Mouse (Mus musculus): Measurements from ENCODE around the gene Tmem221.

The Tmem221 gene

DNA sequence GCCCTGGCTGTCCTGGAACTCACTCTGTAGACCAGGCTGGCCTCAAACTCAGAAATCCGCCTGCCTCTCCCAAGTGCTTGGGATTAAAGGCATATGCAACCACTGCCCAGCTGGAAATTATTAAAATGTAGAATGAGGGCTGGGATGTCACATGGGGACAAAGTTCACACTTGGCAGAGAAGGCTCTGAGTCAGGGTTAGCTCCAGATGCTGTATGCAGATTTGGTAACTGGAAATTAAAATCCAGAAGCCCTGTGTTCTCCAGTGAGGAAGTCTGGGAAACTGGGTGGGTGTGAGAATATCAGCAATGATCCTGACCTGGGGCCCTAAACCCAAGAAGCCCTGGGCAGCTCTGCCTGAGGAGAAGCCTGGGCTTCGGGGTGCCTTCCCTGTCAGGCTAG, 49.4 kb downstream of the Tmem221 start:
- no peak for DNase-seq (ENCODE audit: low spot score)

DNA sequence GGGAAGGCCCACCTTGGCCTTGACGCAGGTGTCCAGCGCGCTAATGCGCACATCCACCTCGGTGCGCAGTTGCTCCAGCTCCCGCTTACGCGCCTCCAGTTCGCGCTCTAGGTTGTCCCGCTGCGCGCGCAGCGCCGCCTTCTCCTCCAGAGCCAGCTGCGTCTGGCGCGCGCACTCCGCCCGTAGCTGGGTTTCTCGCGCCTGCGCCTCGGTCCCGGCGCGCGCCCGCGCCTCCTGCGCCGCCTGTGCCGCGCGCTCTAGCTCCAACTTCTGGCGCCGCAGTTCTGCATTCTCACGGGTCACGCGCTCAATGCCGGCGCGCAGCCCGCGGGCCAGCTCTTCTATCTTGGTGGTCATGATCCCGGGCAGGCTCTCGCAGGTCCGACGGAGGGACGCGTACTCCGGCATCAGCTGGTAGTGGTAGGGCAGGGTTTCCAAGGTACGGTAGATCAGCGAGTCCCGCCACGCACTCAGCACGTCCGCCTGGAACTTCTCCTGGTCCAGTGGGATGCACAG, 51.0 kb downstream of the Tmem221 start:
- DNase-seq (ENCODE audit: low spot score), result no peak

DNA sequence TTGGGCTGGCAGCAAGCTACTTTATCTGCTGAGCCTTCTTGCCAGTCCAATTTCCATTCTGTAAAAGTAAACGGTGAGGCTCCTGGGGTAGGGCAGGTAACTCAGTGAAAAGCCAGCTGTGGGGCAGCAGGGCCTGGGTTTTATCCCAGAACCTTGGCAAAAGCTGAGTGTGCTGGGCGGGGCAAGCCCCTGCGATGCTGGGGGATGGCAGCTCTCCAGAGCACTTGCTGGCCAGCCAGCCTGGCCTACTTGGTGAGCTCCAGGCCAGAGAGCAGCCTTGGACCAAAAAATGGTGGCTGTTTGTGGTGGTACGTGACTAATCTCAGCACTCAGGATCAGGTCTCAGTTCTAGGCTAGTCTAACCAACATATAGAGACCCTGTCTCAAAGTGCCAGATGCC, 52.7 kb downstream of the Tmem221 start:
- no peak for DNase-seq (ENCODE audit: low spot score)

DNA sequence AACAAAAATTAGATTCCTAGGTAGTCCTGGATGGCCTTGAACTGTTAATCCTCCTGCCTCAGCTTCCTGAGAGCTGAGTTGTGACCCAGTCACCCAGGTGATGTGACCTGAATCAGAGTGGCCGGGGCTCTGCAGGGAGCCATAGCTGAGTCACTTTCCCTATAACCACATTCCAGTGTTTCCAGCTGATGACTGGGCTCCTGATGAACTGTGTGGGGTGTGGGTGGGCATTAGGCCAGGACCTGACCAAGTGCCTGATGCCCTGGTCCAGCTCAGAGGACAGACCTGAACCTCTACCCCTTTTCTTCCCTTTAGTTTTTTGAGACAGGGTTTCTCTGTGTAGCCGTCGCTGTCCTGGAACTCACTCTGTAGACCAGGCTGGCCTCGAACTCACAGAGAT, 53.3 kb downstream of the Tmem221 start:
- DNase-seq (ENCODE audit: low spot score), result no peak

DNA sequence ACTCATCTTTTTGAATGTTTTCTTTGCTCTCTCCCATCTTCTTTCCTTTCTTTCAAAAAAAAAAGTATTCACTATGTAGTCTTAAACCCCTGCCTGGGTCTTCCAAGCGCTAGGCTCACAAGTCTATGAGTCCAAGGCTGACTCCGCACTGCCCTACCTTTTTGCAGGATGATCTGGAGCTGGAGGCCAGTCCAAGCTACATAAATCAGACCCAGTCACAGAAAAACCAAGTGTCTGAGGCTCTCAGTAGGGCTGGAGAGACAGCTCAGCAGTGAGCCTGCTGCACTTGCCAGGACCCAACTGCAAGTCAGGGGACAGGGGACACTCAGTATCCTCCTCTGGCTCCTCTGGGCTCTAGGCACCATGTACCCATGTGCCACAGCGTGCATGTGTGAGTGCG, 54.3 kb downstream of the Tmem221 start:
- DNase-seq (ENCODE audit: low spot score), result no peak
